Mouse (Mus musculus): ENCODE data around the gene Cdc42bpb.

- TF ChIP-seq CTCF (IDR thresholded peaks at IDR 0.05; ENCODE audit: control insufficient read depth, insufficient read depth, insufficient read length) (no peak), CEBPB (IDR thresholded peaks at IDR 0.05; ENCODE audit: low read depth) (no peak)
Measured at GRCm38 (mm10) chr12:111324949-111325348, 52.6 kb downstream of the Cdc42bpb start.

All from C2C12 (cell line).